Mouse (Mus musculus) central nervous system, embryonic 18 days (tissue): ENCODE measurements around the gene Gmfg. TPM values are rescaled to one million over a fixed set of nuclear protein-coding genes. Genes with fewer than 3 reads are reported as not detected.

Source experiments
- polyA plus RNA-seq: library from polyadenylated mRNA; depleted of rRNA; stranded (reverse); fragments of >200 nt; gene quantifications from 2 replicates; pipeline ENCODE4 v1.2.3, GENCODE M21; 2012; rRNA removed

Gene Gmfg
- polyA plus RNA-seq: 2.9 TPM in 2 replicates

GRCm38 (mm10) chr7:28436932-28437570 lies at the start of gene Gmfg:
Gmfg (plus strand) TSS chr7:28437447.

GRCm38 (mm10) chr7:28392429-28393271 lies 44.6 kb upstream of the Gmfg start, which contains the start of the genes Med29 and Paf1:
Med29 (minus strand) TSS chr7:28392708.
Paf1 (plus strand) TSS chr7:28392951.

GRCm38 (mm10) chr7:28451531-28452360 lies 14.5 kb downstream of the Gmfg start, which contains the start of gene Lrfn1:
Lrfn1 (plus strand) TSS chr7:28451980.

Other genes starting within 250 kb of the Gmfg start
- gene Eid2, start 169.6 kb upstream of the Gmfg start, polyA plus RNA-seq: 78.5 and 79.8 TPM in 2 replicates
- 46.2 and 47.3 TPM in 2 replicates for gene Eid2b, start 159.7 kb upstream of the Gmfg start, polyA plus RNA-seq
- 1.9 and 2.3 TPM in 2 replicates for gene Selenov, start 146.3 kb upstream of the Gmfg start, polyA plus RNA-seq
- gene Dll3, start 135.2 kb upstream of the Gmfg start, polyA plus RNA-seq: 13.5 and 13.6 TPM in 2 replicates
- gene Timm50, start 125.4 kb upstream of the Gmfg start, polyA plus RNA-seq: 87.3 and 91.7 TPM in 2 replicates
- 98.1 and 101 TPM in 2 replicates for gene Supt5, start 98.7 kb upstream of the Gmfg start, polyA plus RNA-seq
- gene Rps16, start 86.8 kb upstream of the Gmfg start, polyA plus RNA-seq: 1,114 and 1,140 TPM in 2 replicates
- 13.5 and 19.5 TPM in 2 replicates for gene Plekhg2, start 64.8 kb upstream of the Gmfg start, polyA plus RNA-seq
- gene Zfp36, start 57.2 kb upstream of the Gmfg start, polyA plus RNA-seq: 2.6 and 4.6 TPM in 2 replicates
- 43.0 and 44.9 TPM in 2 replicates for gene Med29, start 44.7 kb upstream of the Gmfg start, polyA plus RNA-seq
- 104 and 110 TPM in 2 replicates for gene Paf1, start 44.5 kb upstream of the Gmfg start, polyA plus RNA-seq
- gene Lrfn1, start 14.5 kb downstream of the Gmfg start, polyA plus RNA-seq: 58.8 and 65.9 TPM in 2 replicates
- not detected in 2 replicates for gene Ifnl2, start 73.0 kb downstream of the Gmfg start, polyA plus RNA-seq
- gene Ifnl3, start 85.4 kb downstream of the Gmfg start, polyA plus RNA-seq: not detected in 2 replicates
- gene Sycn, start 103.4 kb downstream of the Gmfg start, polyA plus RNA-seq: not detected in 2 replicates
- gene Nccrp1, start 109.8 kb downstream of the Gmfg start, polyA plus RNA-seq: 0.20 and 3.1 TPM in 2 replicates
- 53.4 and 61.8 TPM in 2 replicates for gene Samd4b, start 160.7 kb downstream of the Gmfg start, polyA plus RNA-seq
- 11.0 and 12.7 TPM in 2 replicates for gene Pak4, start 160.7 kb downstream of the Gmfg start, polyA plus RNA-seq
- gene Acp7, start 193.9 kb downstream of the Gmfg start, polyA plus RNA-seq: 0.22 and 0.92 TPM in 2 replicates